Mouse (Mus musculus): Measurements from ENCODE around the gene Fbxw14. TPM values are rescaled to one million over a fixed set of nuclear protein-coding genes. Genes with fewer than 3 reads are reported as not detected.
"Not testable (repeated sequence)": the region's sequence is repeated elsewhere in the genome, so short reads cannot be mapped to it uniquely, and the experiment has no call there.

Fbxw14 gene
- not detected in 2 replicates for polyA plus RNA-seq (2015; fragmentation: Nextera tagmentation; extraction: Ambion mirVana)

DNA sequence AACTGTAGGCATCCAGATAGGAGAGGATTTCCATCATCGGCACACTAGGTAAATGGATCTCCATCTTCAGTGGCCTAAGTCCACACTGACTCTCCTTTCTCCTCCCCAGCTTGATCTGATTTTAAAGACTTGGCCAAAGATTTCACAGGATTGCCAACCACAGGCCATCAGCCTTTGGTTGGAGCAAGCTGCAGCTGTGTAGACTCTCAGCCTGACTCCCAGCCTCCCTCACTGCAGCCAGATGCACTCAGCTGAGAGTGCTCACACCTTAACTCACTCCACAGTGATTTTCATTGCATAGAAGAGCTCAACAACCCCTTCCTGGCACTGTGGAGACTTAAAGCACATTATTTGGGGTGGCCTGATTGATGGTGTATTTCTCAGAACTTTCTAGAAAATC is at the start of gene Fbxw14:
Gene Fbxw14 (minus strand): TSS at position 101 of the 400 bp plus-strand sequence.
- WGBS (ENCODE audit: insufficient replicate concordance) = 88% methylated on average over 1 of the region's 1 CpGs
- H3K4me3 ChIP-seq (replicated peaks); ATAC-seq (ENCODE audit: low read depth); H3K4me1 ChIP-seq (replicated peaks); H3K9ac ChIP-seq; DNase-seq; H3K9me3 ChIP-seq (replicated peaks); H3K27ac ChIP-seq; H3K36me3 ChIP-seq; H3K27me3 ChIP-seq; H3K4me2 ChIP-seq: not testable (repeated sequence)

DNA sequence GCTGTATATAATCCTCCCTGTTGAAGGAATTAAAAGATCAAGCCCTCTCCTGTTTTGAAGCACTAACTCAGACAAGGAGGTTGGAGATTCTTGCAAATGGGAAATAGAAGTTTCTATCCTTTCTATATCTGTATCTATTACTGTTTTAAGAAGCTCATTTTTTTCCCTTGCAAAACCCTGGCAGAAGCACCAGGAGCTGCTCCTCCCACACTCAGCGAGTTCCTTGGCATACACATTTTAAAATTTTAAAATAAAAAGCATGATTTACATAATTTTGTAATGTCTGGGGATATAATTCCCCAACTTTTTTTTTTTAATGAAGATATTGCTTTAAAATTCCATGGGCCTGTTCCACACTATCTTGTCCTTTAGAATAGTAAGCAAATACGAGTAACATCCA is 24.4 kb downstream of the Fbxw14 start:
- H3K36me3 ChIP-seq = no peaks in the 10 kb centered on the region
- ATAC-seq (ENCODE audit: low read depth) (no peak), DNase-seq (no peak)
- H3K9ac ChIP-seq = no peak overlapping the region
- no peaks in the 10 kb centered on the region for H3K27me3 ChIP-seq
- no peak overlapping the region for H3K4me3 ChIP-seq (replicated peaks)
- H3K4me1 ChIP-seq (replicated peaks) = no peaks in the 10 kb centered on the region
- H3K27ac ChIP-seq = no peak overlapping the region
- 53% methylated on average over 2 of the region's 2 CpGs for WGBS (ENCODE audit: insufficient replicate concordance)
- no peak overlapping the region for H3K4me2 ChIP-seq
- H3K9me3 ChIP-seq (replicated peaks) = no peaks in the 10 kb centered on the region

DNA sequence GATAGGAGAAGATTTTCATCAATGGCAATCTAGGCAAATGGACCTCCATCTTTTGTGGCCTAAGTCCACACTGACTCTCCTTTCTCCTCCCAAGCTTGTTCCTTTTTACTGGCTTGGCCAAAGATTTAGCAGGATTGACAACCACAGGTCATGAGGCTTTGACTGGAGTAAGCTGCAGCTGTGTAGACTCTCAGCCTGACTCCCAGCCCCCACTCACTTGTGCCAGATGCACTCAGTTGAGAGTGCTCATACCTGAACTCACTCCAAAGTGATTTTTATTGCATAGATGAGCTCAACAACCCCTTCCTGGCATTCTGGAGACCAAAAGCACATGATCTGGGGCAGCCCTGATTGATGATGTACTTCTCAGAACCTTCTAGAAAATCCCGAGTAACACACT is 52.8 kb downstream of the Fbxw14 start, which contains the start of gene Fbxw20:
Gene Fbxw20 (minus strand): TSS at position 101 of the 400 bp plus-strand sequence.
- Histone ChIP-seq H3K4me2 (no peak within 1 kb of the TSS), H3K4me1 (replicated peaks) (no peaks in the 10 kb centered on the region), H3K9me3 (replicated peaks) (no peaks in the 10 kb centered on the region), H3K4me3 (replicated peaks) (no peak within 1 kb of the TSS), H3K27ac (no peak within 1 kb of the TSS), H3K27me3 (no peaks in the 10 kb centered on the region), H3K36me3 (no peaks in the 10 kb centered on the region), H3K9ac (no peak within 1 kb of the TSS)
- DNase-seq = no peak
- no peak for ATAC-seq (ENCODE audit: low read depth)
- 57% methylated on average over 1 of the region's 1 CpGs for WGBS (ENCODE audit: insufficient replicate concordance)

Other genes starting within 250 kb of the Fbxw14 start
- 20.0 and 21.8 TPM in 2 replicates for gene Shisa5, start 249.1 kb downstream of the Fbxw14 start, polyA plus RNA-seq (2015; fragmentation: Nextera tagmentation; extraction: Ambion mirVana)
- 7.4 and 8.9 TPM in 2 replicates for gene Trex1, start 227.9 kb downstream of the Fbxw14 start, polyA plus RNA-seq (2015; fragmentation: Nextera tagmentation; extraction: Ambion mirVana)
- 12.6 and 12.7 TPM in 2 replicates for gene Atrip, start 213.6 kb downstream of the Fbxw14 start, polyA plus RNA-seq (2015; fragmentation: Nextera tagmentation; extraction: Ambion mirVana)
- 14.6 and 14.7 TPM in 2 replicates for gene Ccdc51, start 205.2 kb downstream of the Fbxw14 start, polyA plus RNA-seq (2015; fragmentation: Nextera tagmentation; extraction: Ambion mirVana)
- 480 and 506 TPM in 2 replicates for gene Tma7, start 205.1 kb downstream of the Fbxw14 start, polyA plus RNA-seq (2015; fragmentation: Nextera tagmentation; extraction: Ambion mirVana)
- 2.3 and 3.2 TPM in 2 replicates for gene Plxnb1, start 192.3 kb downstream of the Fbxw14 start, polyA plus RNA-seq (2015; fragmentation: Nextera tagmentation; extraction: Ambion mirVana)
- not detected in 2 replicates for gene Fbxw21, start 125.6 kb downstream of the Fbxw14 start, polyA plus RNA-seq (2015; fragmentation: Nextera tagmentation; extraction: Ambion mirVana)
- gene Fbxw13, start 91.7 kb downstream of the Fbxw14 start, polyA plus RNA-seq (2015; fragmentation: Nextera tagmentation; extraction: Ambion mirVana) = not detected in 2 replicates
- gene Fbxw20, start 52.9 kb downstream of the Fbxw14 start, polyA plus RNA-seq (2015; fragmentation: Nextera tagmentation; extraction: Ambion mirVana) = not detected in 2 replicates
- gene Fbxw28, start 52.0 kb upstream of the Fbxw14 start, polyA plus RNA-seq (2015; fragmentation: Nextera tagmentation; extraction: Ambion mirVana) = not detected in 2 replicates
- not detected in 2 replicates for gene Fbxw22, start 116.6 kb upstream of the Fbxw14 start, polyA plus RNA-seq (2015; fragmentation: Nextera tagmentation; extraction: Ambion mirVana)
- gene Fbxw16, start 161.5 kb upstream of the Fbxw14 start, polyA plus RNA-seq (2015; fragmentation: Nextera tagmentation; extraction: Ambion mirVana) = not detected in 2 replicates
- gene Fbxw19, start 208.2 kb upstream of the Fbxw14 start, polyA plus RNA-seq (2015; fragmentation: Nextera tagmentation; extraction: Ambion mirVana) = not detected in 2 replicates